Mouse (Mus musculus) embryonic facial prominence, embryonic 11.5 days (tissue): ENCODE results near the gene Mapkapk5. TPM values are rescaled to one million over a fixed set of nuclear protein-coding genes. Genes with fewer than 3 reads are reported as not detected.

Experiments used
- ATAC-seq: fragments of 200-750 bp; cut with Nextera tagmentation; replicated peaks from 2 replicates; pipeline ENCODE4 v1.8.0; 2017; ENCODE audit warnings: low read depth; ENCODE audit not compliant: insufficient number of reproducible peaks, low FRiP score, low TSS enrichment
- DNase-seq: peaks from one replicate; pipeline ENCODE4 v3.0.0-alpha.2; 2015; ENCODE audit warnings: low spot score
- H3K27ac ChIP-seq: fragments of 300-500 bp; sonication (generic); replicated peaks from 2 replicates; pipeline ENCODE4 v1.5.1; 2014; ENCODE audit warnings: mild to moderate bottlenecking, low read depth, low read length, control low read depth
- H3K27me3 ChIP-seq: fragments of 300-500 bp; sonication (generic); 2 replicates; pipeline ENCODE4 v1.6.1; 2014; ENCODE audit warnings: mild to moderate bottlenecking, low read length, moderate library complexity, mixed read lengths; ENCODE audit not compliant: control insufficient read depth, insufficient read depth
- H3K36me3 ChIP-seq: fragments of 300-500 bp; sonication (generic); replicated peaks from 2 replicates; pipeline ENCODE4 v1.6.1; 2014; ENCODE audit warnings: low read depth, mild to moderate bottlenecking, low read length, moderate library complexity, mixed read lengths; ENCODE audit not compliant: control insufficient read depth, insufficient read depth
- H3K4me1 ChIP-seq: fragments of 300-500 bp; sonication (generic); 2 replicates; pipeline ENCODE4 v1.6.1; 2014; ENCODE audit warnings: low read length, mixed read lengths; ENCODE audit not compliant: control insufficient read depth, insufficient read depth
- H3K4me2 ChIP-seq: fragments of 300-500 bp; sonication (generic); 2 replicates; pipeline ENCODE4 v1.6.1; 2014; ENCODE audit warnings: low read depth, mild to moderate bottlenecking, control low read depth, low read length, moderate library complexity
- H3K4me3 ChIP-seq: fragments of 300-500 bp; sonication (generic); 2 replicates; pipeline ENCODE4 v1.5.1; 2014; ENCODE audit warnings: low read depth, low read length, control low read depth
- H3K9ac ChIP-seq: fragments of 300-500 bp; sonication (generic); replicated peaks from 2 replicates; pipeline ENCODE4 v1.6.1; 2014; ENCODE audit warnings: mild to moderate bottlenecking, control low read depth, low read length
- H3K9me3 ChIP-seq: fragments of 300-500 bp; sonication (generic); replicated peaks from 2 replicates; pipeline ENCODE4 v1.6.1; 2016; ENCODE audit warnings: mild to moderate bottlenecking, low read length, inconsistent platforms, mixed read lengths; ENCODE audit not compliant: control insufficient read depth
- WGBS: fragments of 180-500 bp; shearing (Covaris S2); extraction: QIAGEN DNeasy Blood & Tissue Kit; methylation state at CpG from one replicate; pipeline ENCODE4 v1.1.7; 2014; 5-methylcytosine and 5-hydroxymethylcytosine counted together
- polyA plus RNA-seq: library from polyadenylated mRNA; unstranded; fragments of >200 nt; fragmentation: Nextera tagmentation; extraction: Ambion mirVana; gene quantifications from 2 replicates; pipeline ENCODE4 v1.2.1, GENCODE M21; 2014

Gene Mapkapk5
- polyA plus RNA-seq, result 55.8 and 57.1 TPM in 2 replicates

- ATAC-seq, result peak; percentile 93
- DNase-seq, result peak; percentile 97
- H3K4me2 ChIP-seq, result peak within 1 kb of the TSS; percentile 87
- no peaks in the 10 kb centered on the region for H3K4me1 ChIP-seq
- H3K27ac ChIP-seq, result peak within 1 kb of the TSS; percentile 89
- H3K4me3 ChIP-seq, result peak within 1 kb of the TSS; percentile 72
- H3K36me3 ChIP-seq, result no peaks in the 10 kb centered on the region
- no peaks in the 10 kb centered on the region for H3K27me3 ChIP-seq
- 2% methylated on average over 53 of the region's 55 CpGs for WGBS
- H3K9ac ChIP-seq, result peak within 1 kb of the TSS; percentile 80
- no peaks in the 10 kb centered on the region for H3K9me3 ChIP-seq
Measured at GRCm38 (mm10) chr5:121545793-121546529, at the start of gene Mapkapk5. Gene Mapkapk5, minus strand, starts transcription at chr5:121545905.

- Histone ChIP-seq H3K27ac (no peak overlapping the region), H3K4me3 (no peak overlapping the region), H3K27me3 (no peaks in the 10 kb centered on the region), H3K9me3 (no peaks in the 10 kb centered on the region), H3K4me2 (no peak overlapping the region), H3K36me3 (no peaks in the 10 kb centered on the region), H3K9ac (no peak overlapping the region), H3K4me1 (no peaks in the 10 kb centered on the region)
- ATAC-seq, result no peak
- DNase-seq, result no peak
- WGBS, result 91% methylated on average over 6 of the region's 6 CpGs
Measured at GRCm38 (mm10) chr5:121594714-121595313, 49.1 kb upstream of the Mapkapk5 start.

- H3K4me3 ChIP-seq, result peak within 1 kb of the TSS; percentile 72
- H3K27me3 ChIP-seq, result no peaks in the 10 kb centered on the region
- 3% methylated on average over 47 of the region's 47 CpGs for WGBS
- H3K27ac ChIP-seq, result peak within 1 kb of the TSS; percentile 48
- H3K4me2 ChIP-seq, result peak within 1 kb of the TSS; percentile 73
- H3K4me1 ChIP-seq, result no peaks in the 10 kb centered on the region
- no peaks in the 10 kb centered on the region for H3K9me3 ChIP-seq
- H3K9ac ChIP-seq, result peak within 1 kb of the TSS; percentile 81
- H3K36me3 ChIP-seq, result no peaks in the 10 kb centered on the region
- peak; percentile 90 for DNase-seq
- ATAC-seq, result peak; percentile 80
Measured at GRCm38 (mm10) chr5:121593451-121594401, 48.0 kb upstream of the Mapkapk5 start, which contains the start of gene Aldh2. Gene Aldh2, minus strand, starts transcription at chr5:121593824.

- ATAC-seq, result peak; percentile 53; the same call in 1 of the 2 replicates
- H3K27ac ChIP-seq, result peak overlapping the region; percentile 48; the same call in 1 of the 2 replicates
Measured at GRCm38 (mm10) chr5:121592816-121593407, 47.2 kb upstream of the Mapkapk5 start.

GRCm38 (mm10) chr5:121592064-121592815 lies 46.5 kb upstream of the Mapkapk5 start:
- Histone ChIP-seq H3K36me3 (no peaks in the 10 kb centered on the region), H3K4me3 (peak overlapping the region; percentile 72), H3K4me2 (peak overlapping the region; percentile 73), H3K27ac (no peak overlapping the region), H3K9ac (no peak overlapping the region; the same call in 1 of the 2 replicates), H3K4me1 (no peaks in the 10 kb centered on the region), H3K9me3 (no peaks in the 10 kb centered on the region), H3K27me3 (no peaks in the 10 kb centered on the region)
- 65% methylated on average over 11 of the region's 11 CpGs for WGBS
- DNase-seq (no peak), ATAC-seq (no peak)

More at GRCm38 (mm10) chr5:121592816-121593407, 47.2 kb upstream of the Mapkapk5 start:
- Histone ChIP-seq H3K9ac (peak overlapping the region; percentile 81), H3K27me3 (no peaks in the 10 kb centered on the region), H3K9me3 (no peaks in the 10 kb centered on the region), H3K4me1 (no peaks in the 10 kb centered on the region), H3K36me3 (no peaks in the 10 kb centered on the region), H3K4me2 (peak overlapping the region; percentile 73), H3K4me3 (peak overlapping the region; percentile 72)
- 3% methylated on average over 33 of the region's 33 CpGs for WGBS
- peak; percentile 13 for DNase-seq

GRCm38 (mm10) chr5:121591417-121592063 lies 45.8 kb upstream of the Mapkapk5 start:
- H3K4me3 ChIP-seq, result no peak overlapping the region
- no peaks in the 10 kb centered on the region for H3K9me3 ChIP-seq
- H3K4me2 ChIP-seq, result no peak overlapping the region
- no peak for ATAC-seq
- H3K27ac ChIP-seq, result no peak overlapping the region
- H3K27me3 ChIP-seq, result no peaks in the 10 kb centered on the region
- H3K36me3 ChIP-seq, result no peaks in the 10 kb centered on the region
- DNase-seq, result no peak
- no peak overlapping the region for H3K9ac ChIP-seq
- 79% methylated on average over 11 of the region's 11 CpGs for WGBS
- no peaks in the 10 kb centered on the region for H3K4me1 ChIP-seq
